Mouse (Mus musculus) frontal cortex, postnatal 10 days (tissue): ENCODE results near the gene 1810010D01Rik.

Experiments
- DNase-seq, 2 experiments: peaks; one replicate each; pipeline ENCODE4 v3.0.0; 2022; ENCODE audit warnings: low spot score in 2 of 2, mixed read lengths in 1 of 2

The 1810010D01Rik gene

DNA sequence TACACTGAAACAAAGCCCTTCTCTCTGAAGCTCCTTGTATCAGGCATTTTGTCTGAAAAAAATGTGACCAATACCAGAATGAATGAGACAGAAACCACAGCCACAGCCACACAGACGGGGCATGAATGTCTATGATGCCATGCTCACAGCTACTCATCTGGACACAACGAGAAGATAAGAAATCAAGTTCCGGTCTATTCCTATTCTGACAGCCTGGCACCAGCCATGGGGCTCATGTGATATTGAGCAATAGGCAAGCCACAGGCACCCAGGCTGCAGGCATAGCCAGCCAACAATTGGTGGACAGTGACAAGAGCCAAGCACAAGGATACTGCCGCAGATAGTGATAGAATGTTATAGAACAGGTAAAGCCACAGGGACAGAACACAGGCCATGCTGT lies 7.6 kb upstream of the 1810010D01Rik start:
- DNase-seq = no peak

DNA sequence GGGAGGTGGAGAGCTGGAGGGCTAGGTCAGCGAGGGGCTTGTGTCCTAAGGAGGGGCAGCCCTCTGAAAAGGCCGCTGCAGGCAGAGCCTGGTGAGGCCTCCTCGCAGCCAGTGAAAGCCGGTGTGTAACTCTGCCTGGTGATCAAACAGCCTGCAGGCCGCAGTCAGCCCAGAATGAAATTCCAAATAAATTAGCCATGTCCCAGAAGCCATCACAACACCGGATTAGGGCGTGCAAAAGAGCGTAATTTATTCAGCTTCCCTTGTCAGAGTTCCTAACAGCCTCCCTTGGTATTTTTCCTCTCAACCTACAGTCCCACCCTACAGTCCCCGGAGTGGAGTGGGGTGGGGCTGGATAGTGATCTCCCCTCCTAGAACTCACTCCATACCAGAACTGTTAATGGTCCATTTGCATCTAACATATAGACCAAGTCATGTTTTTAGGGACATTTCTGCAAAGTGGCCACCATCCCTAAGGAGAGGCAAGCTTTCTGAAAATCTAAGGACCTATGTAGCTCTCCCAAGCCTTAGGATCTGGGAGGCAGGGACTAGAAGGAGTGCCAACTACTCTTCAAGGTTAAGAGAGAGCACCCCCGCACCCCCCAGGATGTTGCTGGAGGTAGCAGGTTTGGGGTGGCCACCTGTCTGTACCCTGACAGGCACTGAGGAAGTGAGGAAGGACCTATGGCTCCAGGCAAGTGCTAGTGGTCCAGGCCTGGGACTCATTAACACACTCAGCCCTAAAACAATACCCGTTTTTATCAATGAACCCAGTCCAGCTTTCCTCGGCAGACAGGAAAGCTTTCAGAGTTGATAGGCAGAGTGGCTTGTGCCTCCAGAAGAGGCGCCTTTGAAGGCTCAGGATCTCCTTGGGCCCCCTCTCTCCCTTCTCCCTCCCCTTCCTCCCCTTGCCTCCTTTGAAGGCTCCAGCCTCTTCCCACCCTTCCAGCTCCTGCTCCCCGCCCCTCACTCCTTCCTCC lies 4.1 kb upstream of the 1810010D01Rik start:
- no peak for DNase-seq

- no peak for DNase-seq
Observed at GRCm38 (mm10) chr7:145210477-145211070, 2.7 kb upstream of the 1810010D01Rik start.

GRCm38 (mm10) chr7:145206801-145207200 lies 1.1 kb downstream of the 1810010D01Rik start:
- no peak for DNase-seq

DNA sequence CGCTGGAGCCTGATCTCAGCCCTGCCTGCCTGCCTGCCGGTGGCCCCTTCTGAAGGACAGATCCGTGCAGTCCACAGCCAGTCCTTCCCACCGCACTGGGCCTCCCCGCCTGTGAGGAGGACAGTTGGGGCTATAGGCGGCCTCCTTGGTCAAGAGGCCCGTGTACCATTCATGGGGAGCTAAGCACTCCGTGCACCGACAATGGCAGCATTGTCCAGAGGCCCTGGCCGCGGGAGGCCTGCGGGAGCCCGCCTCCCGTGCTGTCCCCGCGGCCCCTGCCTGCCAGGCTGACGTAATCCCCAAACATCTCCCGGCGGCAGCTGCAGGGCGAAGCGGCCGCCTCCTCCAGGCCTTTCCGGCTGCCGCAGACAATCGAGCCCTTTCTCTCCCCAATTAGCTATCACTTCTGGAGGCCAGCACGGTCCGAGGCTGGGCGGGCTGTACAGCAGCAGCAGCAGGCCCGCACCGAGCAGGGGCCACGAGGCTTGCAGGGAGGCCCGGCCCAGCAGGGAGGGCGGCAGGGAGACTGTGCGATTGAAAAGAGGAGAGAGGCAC lies 1.8 kb downstream of the 1810010D01Rik start:
- peak; percentile 63 to 72 for DNase-seq

DNA sequence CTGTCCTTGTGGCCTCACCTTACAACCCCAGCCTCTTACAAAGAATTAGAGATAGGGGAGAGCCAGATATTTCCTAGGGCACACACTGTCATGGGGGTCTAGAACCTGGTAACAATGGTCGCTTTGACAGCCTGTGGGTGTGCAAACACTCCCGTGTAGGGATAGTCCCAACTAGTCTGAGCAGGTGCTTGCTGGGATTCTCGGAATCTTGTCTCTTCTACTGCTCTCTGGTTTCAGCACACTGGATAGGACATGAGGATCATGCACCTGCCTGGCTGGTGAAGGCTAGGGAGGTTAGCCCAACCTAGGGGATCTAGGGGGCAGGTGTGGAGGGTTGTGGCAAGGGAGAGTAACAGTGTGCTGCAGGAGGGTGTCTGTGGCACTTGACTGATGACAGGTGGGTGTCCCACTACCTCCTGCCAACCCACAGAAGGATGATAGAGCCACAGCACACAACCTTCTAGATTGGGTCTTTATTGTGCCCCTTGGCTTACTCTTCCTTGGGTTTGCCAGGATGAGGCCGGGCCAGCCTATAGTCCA lies 2.5 kb downstream of the 1810010D01Rik start:
- no peak for DNase-seq

DNA sequence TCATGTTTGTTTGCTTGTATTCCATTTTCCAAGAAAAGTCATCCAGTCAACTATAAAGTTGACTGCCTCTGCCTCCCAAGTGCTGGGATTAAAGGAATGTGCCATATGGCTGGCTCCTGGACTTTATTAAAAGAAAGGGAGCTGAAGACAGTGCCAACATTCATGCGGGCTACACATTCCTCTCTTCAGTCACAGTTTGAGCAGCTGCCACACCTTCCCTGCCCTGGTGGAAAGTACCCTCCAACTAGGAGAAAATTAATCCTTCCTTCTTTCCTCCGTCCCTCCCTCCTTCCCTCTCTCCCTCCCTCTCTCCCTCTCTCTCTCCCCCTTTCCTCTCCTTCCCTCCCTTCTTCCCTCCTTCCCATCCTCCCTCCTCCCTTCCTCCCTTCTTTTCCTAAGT lies 8.2 kb downstream of the 1810010D01Rik start:
- DNase-seq = no peak

GRCm38 (mm10) chr7:145198223-145198714 lies 9.7 kb downstream of the 1810010D01Rik start:
- no peak for DNase-seq

DNA sequence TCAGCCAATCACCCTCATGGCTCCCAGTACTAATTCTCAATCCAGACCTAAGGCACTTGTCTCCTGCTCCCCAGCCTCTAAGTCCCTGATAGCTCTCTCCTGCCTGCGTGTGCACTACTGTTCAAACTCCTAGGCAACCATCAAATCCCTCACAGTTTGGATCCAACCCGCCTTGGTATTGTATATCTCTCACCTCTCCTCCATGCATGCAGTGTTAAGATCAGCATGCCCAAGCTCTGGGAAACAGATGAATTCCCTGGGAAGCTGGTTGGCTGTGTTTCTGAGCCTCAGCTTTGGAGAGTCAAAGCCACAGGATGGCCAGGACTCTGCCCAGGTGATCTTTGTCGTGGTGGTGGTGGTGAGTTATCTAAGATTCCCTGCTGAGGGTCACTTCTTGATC lies 10.2 kb downstream of the 1810010D01Rik start:
- DNase-seq = no peak

DNA sequence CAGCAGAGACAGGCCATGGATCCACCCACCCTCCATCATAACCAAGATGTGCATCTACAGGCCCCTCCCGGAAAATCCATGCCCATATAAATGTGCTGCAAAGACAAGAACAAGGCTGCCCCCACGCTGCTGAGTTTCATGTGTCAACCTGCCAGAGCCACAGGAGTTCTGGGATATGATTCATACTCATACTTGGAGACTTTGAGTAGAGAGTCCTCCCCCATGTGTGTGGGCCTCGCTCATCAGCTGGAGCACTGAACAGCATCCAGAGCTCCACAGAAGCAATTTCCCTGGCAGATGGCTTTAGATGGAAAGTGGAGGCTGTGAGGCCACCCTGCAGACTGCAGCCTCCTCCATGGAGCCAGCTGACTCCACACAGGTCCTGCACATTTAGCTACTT lies 10.9 kb downstream of the 1810010D01Rik start:
- DNase-seq = peak; percentile 40 to 77

GRCm38 (mm10) chr7:145196340-145196739 lies 11.6 kb downstream of the 1810010D01Rik start:
- DNase-seq = no peak

GRCm38 (mm10) chr7:145195186-145195927 lies 12.6 kb downstream of the 1810010D01Rik start:
- no peak for DNase-seq

DNA sequence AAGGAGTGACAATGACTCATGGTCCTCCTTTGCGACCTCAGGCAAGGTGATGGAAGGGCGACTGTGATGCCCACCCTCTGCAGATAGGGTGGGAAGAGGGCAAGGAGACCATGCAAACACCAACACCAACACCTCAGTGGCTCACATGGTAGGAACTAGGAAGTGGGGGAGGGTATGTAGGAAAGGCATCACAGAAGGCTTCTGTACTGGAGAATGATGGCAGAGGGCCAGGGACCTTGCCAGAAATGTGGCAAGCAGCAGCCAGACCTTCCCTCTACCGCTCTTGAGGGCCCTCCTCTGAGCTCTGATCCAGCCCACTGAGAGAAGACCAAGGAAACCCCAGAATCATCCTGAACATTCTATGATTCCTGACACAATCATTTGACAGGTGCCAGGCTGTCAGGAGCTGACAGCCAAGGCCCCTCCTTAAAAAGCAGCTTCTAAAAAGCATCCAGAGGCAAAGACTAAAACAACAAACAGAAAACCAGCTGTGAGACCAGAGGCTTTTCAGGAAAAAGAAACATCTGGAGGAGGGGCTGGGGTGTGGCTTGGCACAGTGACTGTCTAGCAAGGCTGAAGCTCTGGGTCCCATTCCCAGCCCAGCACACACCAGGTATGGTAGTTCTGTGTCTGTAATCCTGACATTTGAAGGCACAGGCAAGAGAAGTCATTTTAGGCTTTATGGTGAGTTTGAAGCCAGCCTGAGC lies 13.3 kb downstream of the 1810010D01Rik start:
- DNase-seq = peak; percentile 62 to 66

- no peak for DNase-seq
Observed at GRCm38 (mm10) chr7:145192836-145193235, 15.1 kb downstream of the 1810010D01Rik start.

DNA sequence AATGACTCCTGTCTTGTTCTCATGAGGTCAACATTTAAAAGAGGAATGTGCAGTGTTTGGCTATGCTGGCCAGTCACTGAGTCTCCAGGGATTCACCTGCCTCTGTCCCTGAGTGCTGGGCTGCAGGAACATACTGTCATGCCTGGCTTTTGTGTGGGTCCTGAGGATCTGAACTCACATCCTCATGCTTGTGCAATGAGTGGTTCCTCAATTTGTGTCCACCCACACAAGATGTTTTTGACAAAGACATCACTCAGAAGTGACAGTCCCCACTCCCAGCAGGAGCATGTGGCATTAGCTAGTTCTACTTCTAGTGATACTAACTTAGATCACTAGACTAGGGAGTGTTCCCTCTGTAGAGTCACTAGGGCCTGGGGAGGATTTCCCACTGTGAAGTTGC lies 17.4 kb downstream of the 1810010D01Rik start:
- no peak for DNase-seq

GRCm38 (mm10) chr7:145189342-145189741 lies 18.6 kb downstream of the 1810010D01Rik start:
- no peak for DNase-seq

- no peak for DNase-seq
Observed at GRCm38 (mm10) chr7:145187802-145188201, 20.1 kb downstream of the 1810010D01Rik start.

GRCm38 (mm10) chr7:145182388-145182787 lies 25.5 kb downstream of the 1810010D01Rik start:
- DNase-seq = no peak

DNA sequence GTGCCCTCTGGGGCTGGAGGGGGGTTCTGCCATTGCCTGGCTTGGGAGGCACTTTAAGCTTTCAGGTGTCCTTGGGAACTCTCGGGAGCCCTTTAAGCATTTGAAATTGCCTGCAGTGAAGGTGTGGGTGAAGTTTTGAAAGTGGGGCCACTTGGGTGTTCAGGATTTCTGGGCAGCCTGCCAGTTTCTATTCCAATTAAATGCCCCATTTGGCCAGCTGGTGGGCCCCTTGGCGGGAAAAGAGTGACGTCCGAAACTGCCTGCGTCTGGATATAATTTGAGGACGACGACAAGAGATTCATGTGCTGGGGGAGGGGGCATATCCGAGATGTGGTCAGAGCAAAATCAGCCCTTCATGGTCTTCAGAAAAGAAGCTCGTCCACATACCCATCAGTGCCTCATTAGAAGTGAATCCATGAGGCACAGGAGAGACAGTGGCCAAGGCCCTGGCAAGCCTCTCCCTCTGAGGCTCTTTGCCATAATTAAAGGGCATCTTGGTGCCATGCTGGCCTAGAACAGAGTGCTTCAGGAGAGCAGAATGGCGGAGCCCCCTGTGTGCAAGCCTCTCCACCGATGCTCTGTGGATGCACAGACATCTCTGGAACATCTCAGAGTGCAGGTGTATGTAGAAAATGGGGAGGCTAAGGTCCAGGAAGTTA lies 26.4 kb downstream of the 1810010D01Rik start:
- DNase-seq = no peak

DNA sequence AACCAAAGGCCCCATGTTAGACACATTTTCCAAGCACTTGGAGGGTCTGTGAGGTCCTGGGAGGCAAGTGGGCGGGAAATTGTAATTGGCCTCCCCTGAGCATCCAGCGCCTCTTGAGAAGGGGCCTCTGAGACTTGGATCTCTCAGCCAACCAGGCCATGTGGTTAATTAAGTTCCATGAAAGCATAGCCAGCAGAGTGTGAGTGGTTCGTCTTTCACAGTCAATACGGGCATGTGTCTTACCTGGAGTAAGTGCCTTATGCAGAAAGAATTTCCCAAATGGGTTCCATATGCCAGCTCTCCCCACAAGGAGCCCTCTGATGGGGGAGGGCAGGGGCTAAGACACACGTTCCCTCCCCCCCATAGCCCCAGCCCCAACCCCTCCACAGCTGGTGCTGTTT lies 28.2 kb downstream of the 1810010D01Rik start:
- no peak for DNase-seq
